Mouse (Mus musculus) erythroblast, embryonic 14.5 days (primary cell): ENCODE measurements around the gene Tmem176b.

Source experiments
- GATA1 ChIP-seq: IDR thresholded peaks from 2 replicates; pipeline ENCODE4 v1.6.1; 2012; ENCODE audit warnings: low read length, inconsistent platforms, mixed read lengths
- TAL1 ChIP-seq: IDR thresholded peaks from 3 replicates; pipeline ENCODE4 v1.6.1; 2012; ENCODE audit warnings: low read length, inconsistent platforms, mixed read lengths

DNA sequence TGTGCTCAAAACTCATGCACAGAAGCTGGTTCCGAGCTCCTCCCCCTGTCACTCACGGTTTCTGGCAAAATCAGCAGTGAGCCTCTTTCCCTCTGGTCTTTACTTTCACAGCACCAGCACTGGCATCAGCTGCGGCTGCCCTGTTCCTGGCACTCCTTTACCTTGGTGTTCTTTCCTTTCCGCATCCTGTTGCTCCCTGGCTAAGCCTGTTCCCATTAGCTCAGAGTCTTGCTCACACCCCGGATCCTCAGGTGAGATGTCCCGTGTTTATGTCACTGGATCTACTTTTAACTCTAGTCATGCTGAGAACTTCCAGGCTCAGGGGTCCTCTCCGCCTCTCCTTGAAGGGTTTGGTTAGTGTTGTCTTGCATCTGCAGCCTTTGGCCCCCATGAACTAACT is 3.8 kb downstream of the Tmem176b start:
- TF ChIP-seq TAL1 (no peak), GATA1 (no peak)
